Mouse (Mus musculus) adrenal gland, adult 8-10 months (tissue): ENCODE results near the gene Palld. TPM values are rescaled to one million over a fixed set of nuclear protein-coding genes. Genes with fewer than 3 reads are reported as not detected.

Source experiments
- DNase-seq: peaks from one replicate; pipeline ENCODE4 v3.0.0; 2022
- total RNA-seq, 4 experiments: library from RNA; stranded (reverse); gene quantifications; 2 replicates each; pipeline ENCODE4 v1.2.4; 2022

The Palld gene
- total RNA-seq, 4 experiments from 2014 or later, result 30.3 to 61.7 (median 47.0) TPM

GRCm38 (mm10) chr8:61684280-61684939 is 218.1 kb downstream of the Palld start:
- DNase-seq, result no peak

GRCm38 (mm10) chr8:61682902-61683301 is 219.6 kb downstream of the Palld start:
- DNase-seq, result no peak

- DNase-seq, result no peak
Measured at GRCm38 (mm10) chr8:61681217-61681616, 221.3 kb downstream of the Palld start.

GRCm38 (mm10) chr8:61677227-61677626 is 225.3 kb downstream of the Palld start:
- DNase-seq, result no peak

GRCm38 (mm10) chr8:61671151-61671550 is 231.3 kb downstream of the Palld start:
- no peak for DNase-seq

GRCm38 (mm10) chr8:61670376-61670775 is 232.1 kb downstream of the Palld start:
- no peak for DNase-seq

- no peak for DNase-seq
Measured at GRCm38 (mm10) chr8:61666919-61667318, 235.6 kb downstream of the Palld start.

- no peak for DNase-seq
Measured at GRCm38 (mm10) chr8:61665021-61665420, 237.5 kb downstream of the Palld start.

GRCm38 (mm10) chr8:61664162-61664561 is 238.3 kb downstream of the Palld start:
- DNase-seq, result no peak

GRCm38 (mm10) chr8:61662829-61663228 is 239.7 kb downstream of the Palld start:
- peak; percentile 56 for DNase-seq

GRCm38 (mm10) chr8:61661611-61662010 is 240.9 kb downstream of the Palld start:
- DNase-seq, result no peak

- DNase-seq, result no peak
Measured at GRCm38 (mm10) chr8:61660961-61661360, 241.5 kb downstream of the Palld start.

- DNase-seq, result no peak
Measured at GRCm38 (mm10) chr8:61651955-61652354, 250.5 kb downstream of the Palld start.

- no peak for DNase-seq
Measured at GRCm38 (mm10) chr8:61646195-61646835, 256.2 kb downstream of the Palld start.

- no peak for DNase-seq
Measured at GRCm38 (mm10) chr8:61645642-61646041, 256.8 kb downstream of the Palld start.

- no peak for DNase-seq
Measured at GRCm38 (mm10) chr8:61643215-61643614, 259.3 kb downstream of the Palld start.

- no peak for DNase-seq
Measured at GRCm38 (mm10) chr8:61642358-61642847, 260.1 kb downstream of the Palld start.

GRCm38 (mm10) chr8:61639596-61639995 is 262.9 kb downstream of the Palld start:
- no peak for DNase-seq

GRCm38 (mm10) chr8:61639008-61639407 is 263.5 kb downstream of the Palld start:
- DNase-seq, result peak; percentile 49

GRCm38 (mm10) chr8:61637736-61638135 is 264.8 kb downstream of the Palld start:
- no peak for DNase-seq

- no peak for DNase-seq
Measured at GRCm38 (mm10) chr8:61634811-61635210, 267.7 kb downstream of the Palld start.

GRCm38 (mm10) chr8:61632331-61632730 is 270.2 kb downstream of the Palld start:
- no peak for DNase-seq

- DNase-seq, result no peak
Measured at GRCm38 (mm10) chr8:61629631-61629968, 272.9 kb downstream of the Palld start.

- no peak for DNase-seq
Measured at GRCm38 (mm10) chr8:61628938-61629630, 273.4 kb downstream of the Palld start.
